ENCODE assay signal across 8 mouse cellular contexts in the genomic region with DNA sequence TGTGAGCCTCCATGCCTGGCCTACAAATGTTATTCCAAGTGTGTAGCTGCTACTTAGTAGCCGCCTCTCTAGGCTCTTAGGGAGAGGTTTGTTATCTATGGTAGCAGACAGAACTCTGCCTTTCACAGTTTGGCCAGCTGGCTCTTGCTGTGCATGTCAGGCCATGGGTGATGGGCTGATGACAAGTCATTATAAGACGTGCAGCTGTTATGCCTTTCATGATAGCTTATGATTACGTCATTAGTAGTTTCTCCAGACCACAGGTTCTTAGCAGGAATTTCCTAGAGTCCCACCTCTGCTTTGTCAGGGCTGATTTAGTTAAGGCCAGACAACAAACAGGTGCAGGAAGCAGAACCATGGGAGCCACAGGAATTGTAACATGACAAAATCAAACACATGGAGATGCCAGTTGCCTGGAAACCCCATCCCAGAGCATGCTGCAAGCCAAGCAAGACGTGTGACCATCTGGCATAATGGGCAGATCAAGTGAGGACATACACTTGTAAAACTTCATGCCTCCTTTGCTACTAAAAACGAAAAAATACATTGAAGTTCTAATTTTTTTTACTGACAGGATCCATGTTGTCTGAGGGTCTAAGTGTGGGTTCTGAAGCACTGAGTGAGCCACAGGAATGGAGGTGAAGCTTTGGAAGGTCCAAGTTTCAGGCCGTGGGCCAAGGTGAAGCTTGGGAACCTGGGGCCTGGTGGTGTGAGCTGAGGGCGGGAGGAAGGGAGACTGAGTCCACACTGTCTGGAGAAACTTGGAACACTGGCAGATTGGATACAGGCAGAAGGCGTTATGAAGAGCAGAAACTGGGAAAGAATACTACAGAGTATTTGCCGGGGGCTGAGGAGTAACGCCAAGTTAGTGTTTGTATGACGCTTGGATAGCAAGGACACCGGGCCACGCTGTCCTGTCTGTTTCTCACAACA. TPM values are rescaled to one million over a fixed set of nuclear protein-coding genes. Genes with fewer than 3 reads are reported as not detected.
DNase-seq lines count a peak whose midpoint lies in the region; ATAC-seq and TF ChIP-seq lines count a peak whose summit lies in the region.

No protein-coding gene starts in this region.

- peak; percentile 17 to 33 for DNase-seq in heart, adult 2 months
- no peak for DNase-seq in heart, postnatal 36 days
- DNase-seq in c-Kit-negative CD71-positive TER-119-positive erythroid progenitor cells, embryonic 14.5 days (ENCODE audit: low read depth, low spot score), result peak; percentile 67
- DNase-seq in heart, postnatal 10 days, result peak; percentile 49 to 58
- no peak for DNase-seq in gastrocnemius, postnatal 10 days

- 0 out of 2 replicates have a peak, but pooled peaks have one; percentile 14 for TF ChIP-seq EP300 in heart, adult 2 months (IDR thresholded peaks at IDR 0.05; ENCODE audit: insufficient read depth, low read depth, low read length)

- H3K27ac ChIP-seq in heart, adult 2 months, result no peak overlapping the region
- no peak overlapping the region for H3K27ac ChIP-seq in intestine, postnatal 0 days (ENCODE audit: low read depth, low read length)

- no peaks in the 10 kb centered on the region for H3K79me2 ChIP-seq in heart, adult 2 months (replicated peaks; ENCODE audit: control insufficient read depth, insufficient read depth, low read length)

- H3K36me3 ChIP-seq in heart, adult 2 months (ENCODE audit: control insufficient read depth, insufficient read depth, low read length), result no peaks in the 10 kb centered on the region
- H3K36me3 ChIP-seq in intestine, postnatal 0 days (ENCODE audit: control insufficient read depth, insufficient read depth), result no peaks in the 10 kb centered on the region

- peak; percentile 98 for ATAC-seq in megakaryocyte-erythroid progenitor cell, adult 5-6 weeks (replicated peaks; ENCODE audit: low FRiP score, low TSS enrichment, poor library complexity, severe bottlenecking)
- ATAC-seq in intestine, postnatal 0 days, result no peak
- no peak for ATAC-seq in megakaryocyte, adult 5-6 weeks (ENCODE audit: poor library complexity, severe bottlenecking)

- no peak overlapping the region for H3K4me3 ChIP-seq in heart, adult 2 months
- no peak overlapping the region for H3K4me3 ChIP-seq in intestine, postnatal 0 days (ENCODE audit: low read depth, low read length)

- no peaks in the 10 kb centered on the region for H3K9me3 ChIP-seq in intestine, postnatal 0 days (ENCODE audit: control insufficient read depth)

- no peak overlapping the region for H3K9ac ChIP-seq in heart, adult 2 months (ENCODE audit: low read depth, low read length)
- no peak overlapping the region for H3K9ac ChIP-seq in intestine, postnatal 0 days (ENCODE audit: low read depth, low read length)

- no peak for TF ChIP-seq POLR2A in heart, adult 2 months (IDR thresholded peaks at IDR 0.05; ENCODE audit: insufficient read depth, low read depth, low read length)

- TF ChIP-seq CTCF in heart, adult 2 months (IDR thresholded peaks at IDR 0.05), result no peak
- no peak for TF ChIP-seq CTCF in intestine, postnatal 0 days (IDR thresholded peaks at IDR 0.05; ENCODE audit: low read depth)

- H3K4me2 ChIP-seq in intestine, postnatal 0 days (replicated peaks; ENCODE audit: low read depth), result no peak overlapping the region

- intact Hi-C loops in heart, adult 2 months (cut with DNase I), result no loop called here
- intact Hi-C loops in heart, postnatal 36 days (cut with DNase I), result no loop called here
- intact Hi-C loops in heart, postnatal 10 days (cut with DNase I), result no loop called here

- no peaks in the 10 kb centered on the region for H3K27me3 ChIP-seq in heart, adult 2 months (ENCODE audit: control insufficient read depth, insufficient read depth, low read length)
- H3K27me3 ChIP-seq in intestine, postnatal 0 days (replicated peaks; ENCODE audit: control insufficient read depth, insufficient read depth, low read length), result no peaks in the 10 kb centered on the region

- peaks cover 6% of the 10 kb centered on the region for H3K4me1 ChIP-seq in heart, adult 2 months (ENCODE audit: control insufficient read depth, insufficient read depth, low read length)
- H3K4me1 ChIP-seq in intestine, postnatal 0 days (replicated peaks; ENCODE audit: control insufficient read depth, insufficient read depth, low read length), result no peaks in the 10 kb centered on the region

- 63% methylated on average over 13 of the region's 13 CpGs for WGBS in heart, adult 2 months
- WGBS in intestine, postnatal 0 days, result 87% methylated on average over 13 of the region's 13 CpGs

RNA-seq across cellular contexts. Expression of a gene that starts 46.5 kb away (rescaled TPM):
- total RNA-seq in heart, adult 2 months (2021), result 10 to 100 TPM; 87.1 to 90.3 TPM
- 91.0 and 133 TPM in 2 replicates for polyA plus RNA-seq in heart, adult 2 months (2012; rRNA removed)
- 10 to 100 TPM; 78.2 to 81.0 TPM for total RNA-seq in heart, postnatal 36 days (2021)
- 10 to 100 TPM; 71.1 to 76.2 TPM for total RNA-seq in heart, postnatal 10 days (2021)
- total RNA-seq in megakaryocyte-erythroid progenitor cell, adult 5-6 weeks (2014; fragmentation: Nextera tagmentation), result 178 and 198 TPM in 2 replicates
- 66.4 and 79.4 TPM in 2 replicates for total RNA-seq in megakaryocyte-erythroid progenitor cell, adult 5-6 weeks (2017)
- 104 and 119 TPM in 2 replicates for polyA plus RNA-seq in intestine, postnatal 0 days (2015; fragmentation: Nextera tagmentation; extraction: Ambion mirVana)
- 10 to 100 TPM; 48.4 to 50.9 TPM for total RNA-seq in gastrocnemius, postnatal 10 days (2021)
- total RNA-seq in megakaryocyte, adult 5-6 weeks (2015), result 88.9 and 93.6 TPM in 2 replicates
- 43.9 and 45.8 TPM in 2 replicates for total RNA-seq in megakaryocyte, adult 5-6 weeks (2017)

RNA-seq across cellular contexts. Expression of a gene that starts 46.5 kb away (rescaled TPM):
- total RNA-seq in heart, adult 2 months (2021), result 10 to 100 TPM; 27.2 to 27.6 TPM
- polyA plus RNA-seq in heart, adult 2 months (2012; rRNA removed), result 59.5 and 72.3 TPM in 2 replicates
- 10 to 100 TPM; 29.9 to 30.0 TPM for total RNA-seq in heart, postnatal 36 days (2021)
- 10 to 100 TPM; 38.8 to 41.4 TPM for total RNA-seq in heart, postnatal 10 days (2021)
- total RNA-seq in megakaryocyte-erythroid progenitor cell, adult 5-6 weeks (2014; fragmentation: Nextera tagmentation), result 50.9 and 53.2 TPM in 2 replicates
- 34.6 and 41.4 TPM in 2 replicates for total RNA-seq in megakaryocyte-erythroid progenitor cell, adult 5-6 weeks (2017)
- 100 and 107 TPM in 2 replicates for polyA plus RNA-seq in intestine, postnatal 0 days (2015; fragmentation: Nextera tagmentation; extraction: Ambion mirVana)
- total RNA-seq in gastrocnemius, postnatal 10 days (2021), result 10 to 100 TPM; 23.5 to 32.7 TPM
- 269 and 281 TPM in 2 replicates for total RNA-seq in megakaryocyte, adult 5-6 weeks (2015)
- total RNA-seq in megakaryocyte, adult 5-6 weeks (2017), result 190 and 192 TPM in 2 replicates

RNA-seq across cellular contexts. Expression of a gene that starts 56.8 kb away (rescaled TPM):
- total RNA-seq in heart, adult 2 months (2021), result 1 to 10 TPM in 1 of 2 experiments, under 1 TPM in 1; 0.99 to 2.3 TPM
- 5.6 TPM in 2 replicates for polyA plus RNA-seq in heart, adult 2 months (2012; rRNA removed)
- 1 to 10 TPM; 1.4 to 1.9 TPM for total RNA-seq in heart, postnatal 36 days (2021)
- total RNA-seq in heart, postnatal 10 days (2021), result 1 to 10 TPM; 5.6 to 6.1 TPM
- total RNA-seq in megakaryocyte-erythroid progenitor cell, adult 5-6 weeks (2014; fragmentation: Nextera tagmentation), result not detected in 2 replicates
- not detected in 2 replicates for total RNA-seq in megakaryocyte-erythroid progenitor cell, adult 5-6 weeks (2017)
- polyA plus RNA-seq in intestine, postnatal 0 days (2015; fragmentation: Nextera tagmentation; extraction: Ambion mirVana), result 0.87 and 1.0 TPM in 2 replicates
- 1 to 10 TPM; 1.9 to 2.5 TPM for total RNA-seq in gastrocnemius, postnatal 10 days (2021)
- total RNA-seq in megakaryocyte, adult 5-6 weeks (2015), result 0.11 TPM in 1 of 2 replicates, not detected in the other
- total RNA-seq in megakaryocyte, adult 5-6 weeks (2017), result under 0.01 TPM in 1 of 2 replicates, not detected in the other

Comparison
In these comparisons a context has a peak if more than half of its experiments do, and no peak if none do; other contexts are left out.
1. DNase-seq: peak in heart, adult 2 months (2 of 2), c-Kit-negative CD71-positive TER-119-positive erythroid progenitor cells, embryonic 14.5 days (single experiment) and heart, postnatal 10 days (2 of 2); none in heart, postnatal 36 days (0 of 2) and gastrocnemius, postnatal 10 days (single experiment).